Mouse (Mus musculus) CD8-positive naive resting alpha-beta T cell, adult 57 days (primary cell): Measurements from ENCODE around the gene Pcid2. TPM values are rescaled to one million over a fixed set of nuclear protein-coding genes. Genes with fewer than 3 reads are reported as not detected.

Experiments
- total RNA-seq: library from RNA; stranded (reverse); gene quantifications from one replicate; pipeline ENCODE4 v1.2.4, GENCODE M21; 2023

The Pcid2 gene
- total RNA-seq: 39.2 TPM

DNA sequence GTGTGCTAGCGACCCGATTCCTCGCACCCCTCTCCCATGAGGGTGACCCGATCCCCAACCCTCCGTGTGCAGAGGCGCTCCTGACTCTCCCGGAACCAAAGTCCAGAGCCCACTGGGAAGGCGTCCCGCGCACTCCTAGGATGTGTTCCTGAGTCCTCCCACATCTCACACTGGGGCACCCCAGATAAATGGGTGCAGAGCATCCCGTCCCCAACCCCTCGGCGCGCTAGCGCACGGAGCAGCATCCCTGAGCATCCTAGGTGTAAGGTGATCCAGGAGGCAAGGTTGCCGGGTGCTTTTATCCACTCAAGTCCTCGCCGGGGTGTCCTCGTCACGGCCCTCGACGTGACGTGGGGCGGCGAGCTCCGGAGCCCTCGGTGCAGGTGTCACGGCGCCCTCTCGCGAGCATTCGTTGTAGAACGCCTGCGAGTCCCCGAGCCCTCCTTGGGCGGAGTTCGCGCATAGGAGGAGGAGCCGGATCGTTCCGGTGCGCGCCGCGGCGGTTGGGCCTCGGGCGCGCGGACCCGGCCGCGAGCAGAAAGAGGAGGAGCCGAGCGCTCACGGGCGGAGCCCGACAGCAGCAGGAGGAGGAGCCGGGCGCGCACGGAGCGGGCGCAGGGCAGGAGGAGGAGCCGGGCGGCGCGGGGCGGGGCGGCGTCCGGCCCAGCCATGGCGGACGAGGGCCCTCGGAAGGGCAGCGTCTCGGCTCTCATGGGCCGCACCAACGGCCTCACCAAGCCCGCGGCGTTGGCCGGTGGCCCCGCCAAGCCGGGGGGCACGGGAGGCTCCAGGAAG lies at the start of gene Pcid2, which contains the start of gene Cul4a:
Gene Pcid2 (minus strand): TSS at position 373 of the 795 bp plus-strand sequence.
Gene Cul4a (plus strand): TSS at position 535 of the 795 bp plus-strand sequence.

DNA sequence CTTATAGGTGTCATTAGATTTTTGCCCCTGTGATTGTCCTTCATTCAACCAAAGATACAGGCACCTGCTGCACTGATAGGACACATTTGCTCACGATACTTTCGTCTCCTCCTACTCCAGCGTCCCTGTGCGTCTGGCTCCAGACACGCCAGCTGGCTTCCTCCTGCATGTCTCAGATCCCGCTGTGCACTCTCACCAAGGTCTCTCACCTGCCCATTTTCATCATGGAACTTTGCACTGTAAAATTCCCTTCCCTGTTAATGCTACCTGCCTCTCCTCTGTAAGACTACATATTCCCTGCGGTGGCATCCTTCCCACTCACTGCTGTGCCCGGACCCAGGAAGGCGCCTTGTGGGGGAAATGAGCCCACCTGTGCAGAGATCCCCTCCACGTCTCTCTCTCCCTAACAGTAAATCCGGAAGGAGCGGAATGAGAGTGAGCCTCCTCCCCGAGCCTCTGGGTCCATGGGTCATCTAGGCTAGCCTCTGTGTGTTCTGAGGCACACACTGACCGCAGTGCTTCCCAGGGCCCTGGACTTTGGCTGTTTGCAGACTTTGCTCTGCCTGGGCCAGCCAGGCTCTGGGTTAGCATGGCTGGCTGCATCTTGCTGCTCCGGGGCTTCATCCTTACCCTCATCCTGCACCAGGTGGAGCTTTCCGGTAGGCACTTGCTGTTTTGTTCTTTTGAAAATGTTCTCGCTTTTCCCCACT lies 44.7 kb downstream of the Pcid2 start, which contains the start of gene Proz:
Gene Proz (plus strand): TSS at position 474 of the 710 bp plus-strand sequence.

GRCm38 (mm10) chr8:13037015-13037414 lies 68.2 kb downstream of the Pcid2 start, which contains the start of gene F10:
F10 (plus strand) TSS chr8:13037308.

Other genes with a start within 250 kb of the Pcid2 start
- gene Mcf2l, start 231.7 kb downstream of the Pcid2 start, total RNA-seq: 1.0 TPM
- not detected for gene F7, start 79.4 kb downstream of the Pcid2 start, total RNA-seq
- gene F10, start 68.2 kb downstream of the Pcid2 start, total RNA-seq: not detected
- not detected for gene Proz, start 44.5 kb downstream of the Pcid2 start, total RNA-seq
- gene Cul4a, start 162 bp upstream of the Pcid2 start, total RNA-seq: 34.4 TPM
- 87.8 TPM for gene Lamp1, start 53.7 kb upstream of the Pcid2 start, total RNA-seq
- gene Grtp1, start 95.2 kb upstream of the Pcid2 start, total RNA-seq: not detected
- gene Adprhl1, start 148.7 kb upstream of the Pcid2 start, total RNA-seq: not detected
- gene Dcun1d2, start 182.7 kb upstream of the Pcid2 start, total RNA-seq: 18.4 TPM
- 17.5 TPM for gene Tmco3, start 182.7 kb upstream of the Pcid2 start, total RNA-seq
- gene Tfdp1, start 233.3 kb upstream of the Pcid2 start, total RNA-seq: 28.4 TPM